Mouse (Mus musculus) mature B cell (primary cell): Measurements from ENCODE around the gene Disc1.

Source experiments
- in situ Hi-C: fragments of 300-500 bp; cut with MboI; formaldehyde crosslinking; loops from 2 replicates; pipeline ENCODE4 v1.14.3; 2019

Disc1 gene

GRCm38 (mm10) chr8:125258806-125259500 is 205.0 kb downstream of the Disc1 start:
- in situ Hi-C loops = no loop called here

- in situ Hi-C loops = no loop called here
These were observed 214.2 kb downstream of the Disc1 start for GRCm38 (mm10) chr8:125268181-125268705.

- in situ Hi-C loops = no loop called here
These were observed 216.3 kb downstream of the Disc1 start for GRCm38 (mm10) chr8:125270292-125270691.

GRCm38 (mm10) chr8:125271357-125271756 is 217.4 kb downstream of the Disc1 start:
- in situ Hi-C loops = no loop called here

- in situ Hi-C loops = no loop called here
These were observed 218.3 kb downstream of the Disc1 start for GRCm38 (mm10) chr8:125272089-125272866.

- in situ Hi-C loops = no loop called here
These were observed 223.2 kb downstream of the Disc1 start for GRCm38 (mm10) chr8:125277071-125277682.

GRCm38 (mm10) chr8:125279156-125279555 is 225.2 kb downstream of the Disc1 start:
- in situ Hi-C loops = no loop called here

GRCm38 (mm10) chr8:125279892-125280291 is 225.9 kb downstream of the Disc1 start:
- in situ Hi-C loops = no loop called here

GRCm38 (mm10) chr8:125282531-125282930 is 228.5 kb downstream of the Disc1 start:
- in situ Hi-C loops = no loop called here

- in situ Hi-C loops = no loop called here
These were observed 229.5 kb downstream of the Disc1 start for GRCm38 (mm10) chr8:125283542-125283941.

- in situ Hi-C loops = no loop called here
These were observed 230.9 kb downstream of the Disc1 start for GRCm38 (mm10) chr8:125284875-125285274.

- in situ Hi-C loops = no loop called here
These were observed 231.4 kb downstream of the Disc1 start for GRCm38 (mm10) chr8:125285391-125285790.

GRCm38 (mm10) chr8:125285966-125286681 is 232.1 kb downstream of the Disc1 start:
- in situ Hi-C loops = no loop called here

- in situ Hi-C loops = no loop called here
These were observed 233.3 kb downstream of the Disc1 start for GRCm38 (mm10) chr8:125287311-125287710.

- in situ Hi-C loops = no loop called here
These were observed 233.9 kb downstream of the Disc1 start for GRCm38 (mm10) chr8:125287841-125288341.

- in situ Hi-C loops = no loop called here
These were observed 237.5 kb downstream of the Disc1 start for GRCm38 (mm10) chr8:125291506-125291905.

- in situ Hi-C loops = no loop called here
These were observed 238.1 kb downstream of the Disc1 start for GRCm38 (mm10) chr8:125291932-125292717.

GRCm38 (mm10) chr8:125292933-125293591 is 239.1 kb downstream of the Disc1 start:
- in situ Hi-C loops = no loop called here

- in situ Hi-C loops = no loop called here
These were observed 245.3 kb downstream of the Disc1 start for GRCm38 (mm10) chr8:125299248-125299647.

- in situ Hi-C loops = no loop called here
These were observed 248.0 kb downstream of the Disc1 start for GRCm38 (mm10) chr8:125301931-125302361.
